Mouse (Mus musculus) liver, embryonic 11.5 days (tissue): Measurements from ENCODE around the gene Cyp2d11. TPM values are rescaled to one million over a fixed set of nuclear protein-coding genes. Genes with fewer than 3 reads are reported as not detected.
"Not testable (repeated sequence)": the region's sequence is repeated elsewhere in the genome, so short reads cannot be mapped to it uniquely, and the experiment has no call there.

Source experiments
- ATAC-seq: fragments of 200-750 bp; cut with Nextera tagmentation; replicated peaks from 2 replicates; pipeline ENCODE4 v1.8.0; 2017; ENCODE audit warnings: moderate number of reproducible peaks, mild to moderate bottlenecking, moderate TSS enrichment, moderate library complexity; ENCODE audit not compliant: low FRiP score
- DNase-seq: peaks from one replicate; pipeline ENCODE4 v3.0.0-alpha.2; 2017; ENCODE audit warnings: low spot score
- H3K27ac ChIP-seq: fragments of 300-500 bp; sonication (generic); 2 replicates; pipeline ENCODE4 v1.5.1; 2014; ENCODE audit warnings: mild to moderate bottlenecking, low read depth, low read length, control low read depth
- H3K27me3 ChIP-seq: fragments of 300-500 bp; sonication (generic); replicated peaks from 2 replicates; pipeline ENCODE4 v1.6.1; 2014; ENCODE audit warnings: low read length, mixed read lengths; ENCODE audit not compliant: control insufficient read depth, insufficient read depth
- H3K36me3 ChIP-seq: fragments of 300-500 bp; sonication (generic); 2 replicates; pipeline ENCODE4 v1.6.1; 2014; ENCODE audit warnings: mild to moderate bottlenecking, low read length, moderate library complexity, mixed read lengths; ENCODE audit not compliant: control insufficient read depth, insufficient read depth
- H3K4me1 ChIP-seq: fragments of 300-500 bp; sonication (generic); replicated peaks from 2 replicates; pipeline ENCODE4 v1.6.1; 2014; ENCODE audit warnings: low read length, mixed read lengths; ENCODE audit not compliant: control insufficient read depth, insufficient read depth
- H3K4me2 ChIP-seq: fragments of 300-500 bp; sonication (generic); 2 replicates; pipeline ENCODE4 v1.6.1; 2014; ENCODE audit warnings: mild to moderate bottlenecking, control low read depth, moderate library complexity
- H3K4me3 ChIP-seq: fragments of 300-500 bp; sonication (generic); 2 replicates; pipeline ENCODE4 v1.5.1; 2014; ENCODE audit warnings: low read depth, low read length, control low read depth
- H3K9ac ChIP-seq: fragments of 300-500 bp; sonication (generic); 2 replicates; pipeline ENCODE4 v1.6.1; 2014; ENCODE audit warnings: low read depth, low read length, control low read depth
- H3K9me3 ChIP-seq: fragments of 300-500 bp; sonication (generic); 2 replicates; pipeline ENCODE4 v1.6.1; 2016; ENCODE audit warnings: low read length, inconsistent platforms, mixed read lengths; ENCODE audit not compliant: control insufficient read depth
- WGBS: fragments of 180-500 bp; shearing (Covaris S2); extraction: QIAGEN DNeasy Blood & Tissue Kit; methylation state at CpG from one replicate; pipeline ENCODE4 v1.1.7; 2014; 5-methylcytosine and 5-hydroxymethylcytosine counted together
- polyA plus RNA-seq: library from polyadenylated mRNA; unstranded; fragments of >200 nt; fragmentation: Nextera tagmentation; extraction: Ambion mirVana; gene quantifications from 2 replicates; pipeline ENCODE4 v1.2.1, GENCODE M21; 2014

Gene Cyp2d11
- polyA plus RNA-seq, 1 experiment from 2014 or later: not detected

DNA sequence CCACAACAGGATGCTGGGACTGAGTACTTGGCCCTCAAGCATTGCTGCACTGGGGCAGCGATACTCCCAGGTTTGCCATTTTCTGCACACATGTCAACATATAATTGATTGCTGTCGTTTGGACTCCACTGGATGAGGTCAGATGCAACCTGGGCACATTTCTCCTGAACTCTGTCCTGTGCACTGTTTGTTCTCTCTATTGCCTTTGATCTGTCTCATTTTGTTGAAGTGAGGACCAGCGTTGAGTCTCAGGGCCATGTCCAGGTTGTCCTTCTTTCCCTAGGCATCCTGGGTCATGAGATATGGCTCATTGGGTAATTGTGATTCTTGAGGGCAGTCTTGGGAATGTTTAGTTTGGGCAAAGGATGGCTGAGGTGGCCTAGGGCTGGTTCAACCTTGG lies 2.1 kb upstream of the Cyp2d11 start:
- not testable (repeated sequence) for H3K36me3 ChIP-seq

DNA sequence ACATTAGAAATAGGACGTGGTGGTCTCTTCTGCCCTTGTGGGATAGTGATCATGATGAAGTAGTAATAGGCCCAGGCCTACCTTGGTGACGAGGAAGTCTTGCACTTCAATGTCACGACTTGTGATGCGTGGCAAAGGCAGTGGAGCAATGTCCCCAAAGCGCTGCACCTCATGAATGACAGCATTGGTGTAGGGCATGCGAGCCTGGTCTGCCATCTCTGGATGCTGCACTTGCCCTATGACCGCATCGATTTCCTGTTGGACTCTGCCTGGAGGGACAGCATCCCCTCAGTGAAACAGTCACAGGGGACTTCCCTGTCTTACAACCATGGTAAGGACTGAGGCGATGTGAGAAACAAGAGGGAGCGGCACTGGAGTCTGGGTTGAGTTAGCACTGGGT lies 3.9 kb downstream of the Cyp2d11 start:
- not testable (repeated sequence) for H3K4me1 ChIP-seq, H3K4me3 ChIP-seq, ATAC-seq, H3K9ac ChIP-seq, H3K27ac ChIP-seq, H3K4me2 ChIP-seq, DNase-seq, H3K36me3 ChIP-seq, H3K27me3 ChIP-seq, H3K9me3 ChIP-seq
- WGBS: 80% methylated on average over 10 of the region's 10 CpGs

More for the DNA sequence above, 2.1 kb upstream of the Cyp2d11 start:
- DNase-seq, H3K4me2 ChIP-seq, H3K27ac ChIP-seq, H3K9me3 ChIP-seq, H3K4me1 ChIP-seq, H3K4me3 ChIP-seq, ATAC-seq, H3K9ac ChIP-seq, H3K27me3 ChIP-seq: not testable (repeated sequence)
- WGBS: 81% methylated on average over 3 of the region's 3 CpGs

GRCm38 (mm10) chr15:82385729-82386128 lies 8.1 kb downstream of the Cyp2d11 start:
- Histone ChIP-seq H3K36me3 (no peaks in the 10 kb centered on the region), H3K4me3 (no peak overlapping the region), H3K4me2 (no peak overlapping the region), H3K9ac (no peak overlapping the region), H3K27me3 (no peaks in the 10 kb centered on the region), H3K4me1 (peaks cover 1% of the 10 kb centered on the region; the same call in 1 of the 2 replicates), H3K27ac (no peak overlapping the region), H3K9me3 (no peaks in the 10 kb centered on the region)
- DNase-seq (no peak), ATAC-seq (no peak)
- WGBS: 70% methylated on average over 2 of the region's 2 CpGs

GRCm38 (mm10) chr15:82382441-82382840 lies 11.4 kb downstream of the Cyp2d11 start:
- no peak overlapping the region for H3K27ac ChIP-seq
- no peaks in the 10 kb centered on the region for H3K9me3 ChIP-seq
- ATAC-seq (no peak), DNase-seq (no peak)
- H3K36me3 ChIP-seq: no peaks in the 10 kb centered on the region
- no peak overlapping the region for H3K9ac ChIP-seq
- H3K4me3 ChIP-seq: no peak overlapping the region
- peaks cover 11% of the 10 kb centered on the region for H3K4me1 ChIP-seq
- H3K4me2 ChIP-seq: no peak overlapping the region
- 65% methylated on average over 2 of the region's 2 CpGs for WGBS
- H3K27me3 ChIP-seq: no peaks in the 10 kb centered on the region

GRCm38 (mm10) chr15:82380714-82381062 lies 13.1 kb downstream of the Cyp2d11 start:
- 33% methylated on average over 7 of the region's 7 CpGs for WGBS
- peak overlapping the region; percentile 60 for H3K4me2 ChIP-seq
- 0 out of 2 replicates have a peak overlapping the region, but pooled peaks have one; percentile 38 for H3K27ac ChIP-seq
- peaks cover 11% of the 10 kb centered on the region for H3K4me1 ChIP-seq
- no peaks in the 10 kb centered on the region for H3K36me3 ChIP-seq
- peak overlapping the region; percentile 55 for H3K4me3 ChIP-seq
- DNase-seq: no peak
- no peaks in the 10 kb centered on the region for H3K9me3 ChIP-seq
- no peak overlapping the region for H3K9ac ChIP-seq
- no peak for ATAC-seq
- H3K27me3 ChIP-seq: no peaks in the 10 kb centered on the region

GRCm38 (mm10) chr15:82379871-82380713 lies 13.7 kb downstream of the Cyp2d11 start, which contains the start of gene Cyp2d22:
TSS of gene Cyp2d22 (minus strand) at chr15:82380260.
- H3K9me3 ChIP-seq: no peaks in the 10 kb centered on the region
- H3K4me3 ChIP-seq: peak within 1 kb of the TSS; percentile 55
- ATAC-seq: peak; percentile 69
- H3K36me3 ChIP-seq: no peaks in the 10 kb centered on the region
- peak within 1 kb of the TSS; percentile 87 for H3K4me2 ChIP-seq
- under 1% methylated on average over 18 of the region's 24 CpGs for WGBS
- DNase-seq: peak; percentile 71
- peak within 1 kb of the TSS; percentile 64 for H3K9ac ChIP-seq
- H3K4me1 ChIP-seq: peaks cover 11% of the 10 kb centered on the region
- peak within 1 kb of the TSS; percentile 84 for H3K27ac ChIP-seq
- H3K27me3 ChIP-seq: no peaks in the 10 kb centered on the region

DNA sequence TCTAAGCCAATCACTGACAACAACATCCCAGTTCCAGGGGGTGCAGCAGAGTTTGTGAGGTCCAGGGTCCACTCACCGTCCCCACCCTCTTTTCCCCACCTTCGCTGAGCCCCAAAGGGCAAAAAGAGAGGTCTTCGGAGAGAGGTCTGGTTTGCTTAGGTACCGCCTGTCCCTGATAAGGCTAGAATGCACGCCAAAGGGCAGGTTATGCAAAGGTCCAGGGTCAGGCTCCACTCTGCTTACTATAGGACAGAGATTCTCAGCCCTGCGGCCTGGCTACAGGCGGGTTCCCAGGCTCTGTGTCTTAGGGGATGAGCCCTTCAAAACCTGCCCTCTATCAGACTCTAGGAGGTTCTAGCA lies 14.3 kb downstream of the Cyp2d11 start:
- peak overlapping the region; percentile 87 for H3K4me2 ChIP-seq
- peaks cover 11% of the 10 kb centered on the region for H3K4me1 ChIP-seq
- H3K27me3 ChIP-seq: no peaks in the 10 kb centered on the region
- no peaks in the 10 kb centered on the region for H3K9me3 ChIP-seq
- H3K4me3 ChIP-seq: peak overlapping the region; percentile 55
- ATAC-seq (peak; percentile 70), DNase-seq (no peak)
- 14% methylated on average over 7 of the region's 7 CpGs for WGBS
- H3K36me3 ChIP-seq: no peaks in the 10 kb centered on the region
- H3K27ac ChIP-seq: peak overlapping the region; percentile 84
- H3K9ac ChIP-seq: peak overlapping the region; percentile 64

DNA sequence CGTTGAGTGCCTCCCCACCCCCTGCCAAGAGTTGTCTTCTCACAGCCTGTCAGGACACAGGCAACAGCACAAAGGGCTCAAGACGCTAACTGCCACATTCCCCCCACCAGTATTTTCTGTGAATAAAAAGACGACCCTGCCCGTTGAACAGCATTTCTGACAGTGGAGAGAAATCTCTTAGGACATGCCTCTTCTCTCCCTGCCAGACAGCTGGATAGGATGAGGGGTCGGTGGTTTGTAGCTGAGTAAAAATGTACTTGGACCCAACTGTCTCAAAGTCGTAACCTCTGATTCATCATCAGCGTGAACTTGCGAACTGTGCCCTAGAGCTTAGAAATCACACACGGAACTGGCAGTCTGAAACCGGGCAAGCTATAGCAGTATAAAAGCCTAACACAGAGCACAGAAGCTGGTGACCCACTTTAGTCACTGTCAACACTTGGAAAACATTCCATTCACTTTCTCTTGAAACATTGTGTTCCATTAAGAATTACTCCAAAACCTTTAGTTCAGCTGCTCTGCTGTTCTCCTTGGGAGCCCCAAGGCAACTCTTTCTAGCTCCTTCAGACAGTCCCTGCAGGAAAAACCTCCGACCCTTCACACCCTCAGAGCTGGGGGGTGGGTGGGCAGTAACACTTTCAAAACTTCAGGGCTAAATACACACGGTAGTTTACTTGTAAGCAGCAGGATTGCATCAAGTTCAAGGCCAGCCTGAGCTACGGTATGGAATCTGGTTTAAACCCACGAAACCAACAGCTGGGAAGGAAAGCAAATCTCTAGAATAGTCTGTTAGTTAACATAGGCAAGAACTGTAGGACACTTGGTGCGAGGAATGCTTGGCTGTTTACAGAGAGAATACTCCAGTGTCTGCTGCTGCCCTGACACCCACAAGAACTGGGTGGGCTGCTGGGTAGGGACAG lies 15.3 kb downstream of the Cyp2d11 start:
- no peaks in the 10 kb centered on the region for H3K9me3 ChIP-seq
- 53% methylated on average over 15 of the region's 15 CpGs for WGBS
- ATAC-seq (no peak), DNase-seq (no peak)
- peaks cover 11% of the 10 kb centered on the region for H3K4me1 ChIP-seq
- H3K27me3 ChIP-seq: no peaks in the 10 kb centered on the region
- peak overlapping the region; percentile 87 for H3K4me2 ChIP-seq
- 0 out of 2 replicates have a peak overlapping the region, but pooled peaks have one; percentile 14 for H3K4me3 ChIP-seq
- peaks cover 3% of the 10 kb centered on the region; the same call in 1 of the 2 replicates for H3K36me3 ChIP-seq
- peak overlapping the region; percentile 84; the same call in 1 of the 2 replicates for H3K27ac ChIP-seq
- no peak overlapping the region for H3K9ac ChIP-seq
